Mouse (Mus musculus) adrenal gland, adult 18-20 months (tissue): ENCODE results near the gene Wdr73. TPM values are rescaled to one million over a fixed set of nuclear protein-coding genes. Genes with fewer than 3 reads are reported as not detected.

ENCODE experiments used
- DNase-seq, 2 experiments: peaks; one replicate each; pipeline ENCODE4 v3.0.0; 2021 to 2022; ENCODE audit warnings: low spot score in 2 of 2
- total RNA-seq, 2 experiments: library from RNA; stranded (reverse); gene quantifications; 1 replicate in 1 of 2; 2 replicates in 1 of 2; pipeline ENCODE4 v1.2.3; 2021

The Wdr73 gene
- total RNA-seq, 2 experiments from 2014 or later = 12.6 to 15.6 TPM

- DNase-seq = peak; percentile 71 to 80
Observed at GRCm38 (mm10) chr7:80857181-80857580, 43.9 kb downstream of the Wdr73 start.

- DNase-seq = no peak
Observed at GRCm38 (mm10) chr7:80855316-80855715, 45.8 kb downstream of the Wdr73 start.

GRCm38 (mm10) chr7:80853218-80853617, 47.9 kb downstream of the Wdr73 start:
- DNase-seq = no peak

- no peak for DNase-seq
Observed at GRCm38 (mm10) chr7:80850520-80850919, 50.5 kb downstream of the Wdr73 start.

- DNase-seq = no peak
Observed at GRCm38 (mm10) chr7:80849710-80850109, 51.4 kb downstream of the Wdr73 start.

- DNase-seq = no peak
Observed at GRCm38 (mm10) chr7:80849267-80849666, 51.8 kb downstream of the Wdr73 start.

GRCm38 (mm10) chr7:80846709-80847108, 54.4 kb downstream of the Wdr73 start:
- DNase-seq = no peak

- DNase-seq = no peak
Observed at GRCm38 (mm10) chr7:80846280-80846678, 54.8 kb downstream of the Wdr73 start.

- DNase-seq = no peak
Observed at GRCm38 (mm10) chr7:80845621-80846279, 55.3 kb downstream of the Wdr73 start.

- DNase-seq = no peak
Observed at GRCm38 (mm10) chr7:80844691-80845090, 56.4 kb downstream of the Wdr73 start.

- no peak for DNase-seq
Observed at GRCm38 (mm10) chr7:80843910-80844640, 57.0 kb downstream of the Wdr73 start.

- DNase-seq = no peak
Observed at GRCm38 (mm10) chr7:80843176-80843575, 57.9 kb downstream of the Wdr73 start.

- DNase-seq = no peak
Observed at GRCm38 (mm10) chr7:80842132-80842531, 58.9 kb downstream of the Wdr73 start.

GRCm38 (mm10) chr7:80840937-80841336, 60.1 kb downstream of the Wdr73 start:
- no peak for DNase-seq

Other genes with a start within 250 kb of the Wdr73 start
- gene Crtc3, start 212.4 kb downstream of the Wdr73 start, total RNA-seq = 10 to 100 TPM; 20.5 to 24.9 TPM
- gene Iqgap1, start 75.3 kb downstream of the Wdr73 start, total RNA-seq = 10 to 100 TPM; 73.6 to 79.1 TPM
- 1 to 10 TPM; 4.7 to 5.3 TPM for gene Zscan2, start 40.3 kb downstream of the Wdr73 start, total RNA-seq
- gene Nmb, start 3.8 kb upstream of the Wdr73 start, total RNA-seq = 1 to 10 TPM; 2.6 to 3.3 TPM
- gene Sec11a, start 46.5 kb upstream of the Wdr73 start, total RNA-seq = 10 to 100 TPM; 91.6 to 94.5 TPM
- 10 to 100 TPM; 25.4 to 35.8 TPM for gene Zfp592, start 92.4 kb upstream of the Wdr73 start, total RNA-seq
- gene Alpk3, start 156.3 kb upstream of the Wdr73 start, total RNA-seq = under 1 TPM; 0.17 to 0.48 TPM
- under 1 TPM in 1 of 2 experiments, not detected in 1; 0.10 TPM for gene Slc28a1, start 213.5 kb upstream of the Wdr73 start, total RNA-seq